Mouse (Mus musculus): Measurements from ENCODE around the gene Ppp1r2.

Gene Ppp1r2

DNA sequence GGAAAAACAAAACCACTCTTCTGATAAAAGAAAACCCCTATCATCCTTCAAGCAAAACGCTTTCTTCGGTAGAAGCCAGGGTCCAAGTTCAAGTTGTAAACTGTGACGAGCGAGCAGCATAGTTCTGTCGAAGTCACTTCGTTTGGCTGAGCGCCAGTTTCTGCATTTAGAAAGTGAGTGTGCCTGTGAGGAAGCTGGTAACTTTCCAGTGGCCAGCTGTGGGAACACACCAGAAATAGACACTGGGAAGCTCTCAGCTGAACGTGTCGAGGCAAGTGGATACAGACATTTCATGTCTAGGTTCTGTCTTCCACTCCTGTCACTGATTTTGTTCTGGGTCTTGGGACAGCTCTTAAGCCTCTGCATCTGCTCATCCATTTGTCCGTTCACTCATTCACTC lies 15.2 kb upstream of the Ppp1r2 start:
- DNase-seq: no peak

DNA sequence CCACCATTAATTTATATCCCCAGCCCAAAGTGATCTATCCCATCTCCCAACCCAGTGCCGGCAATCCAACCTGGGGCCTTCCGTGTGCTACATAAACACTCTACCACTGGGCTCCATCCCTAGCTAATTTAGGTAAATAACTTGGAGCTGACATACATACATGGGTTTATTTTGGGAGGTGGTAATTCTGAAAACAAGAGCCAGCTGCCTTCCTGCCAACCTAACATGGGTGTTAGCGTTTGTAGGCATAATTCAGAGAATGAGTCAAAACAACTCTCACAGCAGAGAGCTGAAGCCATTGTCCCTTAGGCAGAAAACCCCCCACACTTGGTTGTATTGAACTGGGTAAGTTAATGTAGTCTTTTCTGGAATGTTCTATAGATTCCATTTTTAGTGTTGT lies 12.6 kb upstream of the Ppp1r2 start:
- no peak for DNase-seq

DNA sequence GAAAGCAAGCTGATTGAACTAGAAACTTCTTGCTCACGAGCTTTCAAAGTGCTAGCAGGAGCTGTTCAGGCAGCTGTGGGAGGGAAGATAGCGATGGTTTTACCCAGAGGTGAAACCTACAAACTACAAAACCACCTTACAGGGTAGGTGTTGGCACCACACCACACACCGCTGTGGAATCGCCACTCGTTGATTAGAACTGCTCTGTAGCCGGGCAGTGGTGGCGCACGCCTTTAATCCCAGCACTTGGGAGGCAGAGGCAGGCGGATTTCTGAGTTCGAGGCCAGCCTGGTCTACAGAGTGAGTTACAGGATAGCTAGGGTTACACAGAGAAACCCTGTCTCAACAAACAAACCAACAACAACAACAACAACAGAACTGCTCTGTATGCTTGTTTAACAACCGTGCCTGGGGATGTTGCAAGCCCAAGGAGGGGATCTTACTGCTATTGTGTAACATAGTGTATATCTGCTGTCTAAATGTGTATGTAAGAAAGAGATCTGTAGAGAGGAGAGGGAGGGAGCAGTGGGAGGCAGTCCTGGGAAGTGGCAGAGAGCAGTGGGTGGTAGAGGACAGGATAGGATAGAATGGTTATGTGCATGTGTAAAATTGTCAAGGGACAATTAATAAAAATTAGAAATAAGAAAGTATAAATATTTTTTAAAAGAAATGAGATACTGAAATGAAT lies 11.9 kb upstream of the Ppp1r2 start:
- no peak for DNase-seq

DNA sequence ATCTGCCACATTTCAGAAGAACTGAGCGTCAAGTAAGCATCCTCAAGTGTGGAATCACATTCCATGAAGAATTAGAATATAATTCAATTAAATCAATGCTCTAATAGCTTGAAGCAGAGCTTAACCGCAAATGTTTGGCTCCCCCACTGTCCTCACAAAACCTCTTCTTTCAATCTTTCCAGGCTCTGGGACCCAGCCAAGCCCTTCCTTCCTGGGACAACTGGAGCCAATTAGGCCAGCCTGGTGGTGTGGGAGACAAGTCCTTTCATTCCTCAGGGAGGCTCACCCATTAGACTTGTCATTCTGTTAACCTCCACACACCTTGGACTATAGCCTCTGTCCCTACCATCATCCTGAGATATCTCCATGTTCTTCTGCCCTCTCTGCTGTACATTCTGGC lies 6.9 kb upstream of the Ppp1r2 start:
- DNase-seq: no peak

DNA sequence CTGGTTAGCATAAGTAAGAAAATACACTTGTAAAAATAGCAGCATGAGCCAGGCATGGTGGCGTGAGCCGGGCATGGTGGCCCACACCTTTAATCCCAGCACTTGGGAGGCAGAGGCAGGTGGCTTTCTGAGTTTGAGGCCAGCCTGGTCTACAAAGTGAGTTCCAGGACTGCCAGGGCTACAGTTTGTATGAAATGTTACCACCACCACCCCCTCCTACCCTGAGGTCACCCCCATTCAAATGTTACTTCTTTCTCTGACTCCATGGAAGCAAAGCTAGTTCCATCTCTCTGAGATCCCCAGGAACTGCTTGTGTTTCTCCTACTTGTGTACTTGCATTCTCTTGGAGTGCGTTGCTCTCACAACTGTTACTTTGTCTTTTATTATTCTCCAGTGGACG lies 5.1 kb upstream of the Ppp1r2 start:
- no peak for DNase-seq

DNA sequence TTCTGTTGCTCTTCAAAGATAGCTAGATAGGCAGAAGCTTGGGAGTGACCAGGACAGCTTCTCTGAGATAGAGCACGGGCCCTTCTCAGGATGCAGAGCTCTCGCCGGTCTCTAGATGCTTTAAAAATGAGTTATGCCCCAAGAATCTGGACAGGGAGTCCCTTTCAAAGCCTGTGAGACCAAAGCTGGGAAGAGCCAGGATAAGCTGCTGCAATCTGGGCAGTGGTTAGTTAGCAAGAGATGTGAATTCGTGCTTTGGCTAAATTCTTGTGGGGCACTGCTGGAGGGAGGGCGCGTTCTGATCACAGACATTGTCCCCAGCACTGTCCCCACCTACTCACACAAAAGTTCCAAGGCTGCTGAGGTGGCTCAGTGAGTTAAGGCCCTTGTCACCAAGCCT lies 3.5 kb upstream of the Ppp1r2 start:
- DNase-seq: no peak

DNA sequence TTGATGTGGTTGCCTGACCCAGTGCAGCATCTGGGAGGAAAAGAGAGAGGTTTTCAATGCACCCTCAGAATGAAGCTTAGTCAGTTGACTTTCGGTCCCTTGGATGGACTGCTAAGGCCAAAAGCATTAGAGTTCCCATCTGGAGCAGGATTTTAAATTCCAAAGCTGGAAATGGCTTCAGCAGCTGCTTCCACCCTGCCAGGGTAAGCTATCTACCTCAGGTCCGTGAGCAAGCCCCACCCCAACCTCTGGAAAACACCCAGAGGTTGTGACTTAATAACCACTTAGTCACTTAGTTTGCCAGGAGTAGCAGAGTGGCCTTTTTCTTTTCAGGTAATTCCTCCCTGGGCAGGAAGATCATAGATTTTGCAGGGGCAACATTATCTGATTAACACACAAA lies 3.0 kb upstream of the Ppp1r2 start:
- no peak for DNase-seq

DNA sequence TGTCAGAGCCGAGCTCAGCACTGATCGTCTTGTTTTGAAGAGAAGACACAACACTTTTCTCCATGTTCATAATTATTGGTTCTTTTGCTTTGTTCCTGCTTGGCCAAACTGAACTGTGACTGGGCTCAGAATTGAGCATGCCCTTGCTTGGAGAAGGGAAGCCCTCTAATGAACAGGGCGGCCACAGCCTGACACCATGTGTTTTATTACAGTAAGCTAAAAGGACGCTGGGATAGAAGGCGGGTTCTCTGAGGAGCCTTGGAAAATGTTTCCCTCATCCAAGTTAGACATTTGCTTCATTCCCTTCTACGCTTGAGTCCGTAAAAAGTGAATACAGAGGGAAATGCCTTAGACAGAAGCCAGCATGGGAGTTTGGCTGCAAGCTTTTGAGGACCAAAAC lies 1.9 kb upstream of the Ppp1r2 start:
- no peak for DNase-seq

DNA sequence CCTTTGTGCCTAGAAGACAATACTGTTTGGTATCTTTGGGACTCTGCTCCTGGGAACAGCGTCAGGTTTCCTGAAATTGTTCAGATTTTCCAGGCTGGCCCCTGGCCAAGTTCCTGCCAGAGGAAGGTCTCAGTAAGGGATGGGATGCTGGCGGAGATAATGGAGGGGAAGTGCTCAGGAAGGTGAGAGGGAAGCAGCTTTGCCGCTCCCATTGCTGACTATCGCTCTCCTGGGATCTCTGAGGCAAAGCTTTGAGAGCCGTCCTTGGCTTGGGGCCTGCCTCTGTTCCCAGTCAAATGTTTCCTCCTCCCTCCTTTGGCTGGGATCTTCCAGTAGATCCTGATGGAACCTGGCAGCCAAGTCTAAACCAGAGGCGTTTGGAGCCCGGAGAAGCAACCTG lies 1.5 kb upstream of the Ppp1r2 start:
- peak; percentile 42 for DNase-seq

DNA sequence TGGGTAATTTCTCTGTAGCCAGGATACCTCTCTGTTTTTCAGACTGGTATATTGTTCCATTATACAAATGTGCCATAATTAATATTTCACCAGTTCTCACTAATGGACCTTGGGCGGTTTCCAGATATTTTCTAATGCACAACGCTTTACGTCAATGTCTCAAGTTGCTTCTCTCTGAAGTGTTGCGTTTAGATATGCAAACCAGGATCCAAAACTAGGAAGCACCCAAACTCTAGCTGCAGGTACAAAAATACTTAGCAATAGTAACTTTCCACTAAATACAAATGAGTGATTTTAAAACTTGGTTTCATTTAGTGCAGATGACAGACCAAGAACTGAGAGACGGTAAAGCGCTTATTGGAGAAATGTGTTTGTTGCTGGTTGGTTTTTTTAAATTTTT lies 993 bp downstream of the Ppp1r2 start:
- DNase-seq: no peak

DNA sequence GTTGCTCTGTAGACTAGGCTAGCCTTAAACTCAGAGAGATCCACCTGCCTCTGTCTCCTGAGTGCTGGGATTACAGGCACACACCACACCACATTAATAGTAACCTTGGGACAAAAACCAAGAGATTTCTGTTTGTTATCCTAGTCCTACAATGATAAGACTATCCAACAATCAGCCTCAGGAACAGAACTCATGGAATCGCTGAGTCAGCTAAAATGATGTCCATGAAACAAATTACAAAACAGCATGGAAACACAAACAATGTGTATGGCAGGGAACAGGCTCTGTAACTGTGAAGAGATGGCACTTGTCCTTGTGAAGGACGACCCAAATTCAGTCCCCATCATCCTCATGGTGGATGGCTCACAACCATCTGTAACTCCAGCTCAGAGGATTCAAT lies 8.4 kb downstream of the Ppp1r2 start:
- no peak for DNase-seq

DNA sequence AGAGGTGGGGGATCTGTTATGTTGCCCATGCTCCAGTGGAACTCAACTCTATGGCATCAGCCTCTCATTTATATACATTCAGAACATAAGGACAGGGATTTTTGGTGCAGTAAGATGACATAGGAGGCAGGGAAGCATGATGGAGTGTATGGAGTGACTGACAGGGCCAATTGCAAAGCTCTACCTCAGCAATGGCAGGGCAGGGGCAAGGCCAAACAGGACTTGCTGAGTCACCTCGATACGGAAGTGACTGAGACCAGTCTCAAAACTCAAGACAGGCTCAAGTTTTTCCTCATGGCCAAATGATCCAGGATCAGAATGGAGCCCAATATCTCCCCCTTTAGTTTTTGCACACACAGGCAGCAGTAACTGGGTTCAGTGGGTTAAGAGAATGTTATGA lies 18.9 kb downstream of the Ppp1r2 start:
- no peak for DNase-seq

DNA sequence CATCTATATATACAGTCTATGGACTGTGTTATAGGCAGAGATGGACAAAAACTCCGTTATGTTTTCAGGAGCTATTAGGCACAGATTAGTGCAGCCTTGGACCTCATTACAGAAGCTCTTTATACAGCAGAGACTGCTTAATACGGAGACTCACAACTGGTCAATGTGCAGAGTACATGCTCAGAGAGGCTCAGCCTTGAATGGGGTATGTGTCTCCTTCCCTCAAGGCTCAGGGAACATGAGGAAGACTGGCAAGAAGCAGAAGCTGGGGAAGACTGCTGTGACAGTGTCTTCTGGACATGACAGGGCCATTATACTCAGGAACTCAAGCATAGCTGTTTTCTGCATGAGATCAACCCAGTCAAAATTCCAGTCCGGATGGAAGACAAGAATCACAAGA lies 19.4 kb downstream of the Ppp1r2 start:
- DNase-seq: no peak

DNA sequence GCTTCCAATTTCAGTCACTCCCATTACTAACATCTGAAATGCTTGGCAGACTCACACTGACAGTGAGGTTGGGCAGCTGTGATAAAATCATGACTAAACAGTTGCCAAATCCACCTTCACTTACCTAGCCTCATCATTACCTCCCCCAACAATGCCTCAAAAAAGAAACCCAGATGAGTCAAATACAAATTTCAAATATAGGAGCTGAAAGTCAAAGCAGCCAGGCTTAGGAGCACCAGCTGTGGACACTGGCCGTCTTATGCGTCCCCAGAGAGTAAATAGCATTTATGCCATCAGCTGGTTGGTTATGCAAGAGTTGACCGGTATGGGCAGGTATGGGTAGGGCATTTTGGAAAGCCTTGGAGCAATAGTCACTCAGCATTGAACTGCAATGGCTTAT lies 25.7 kb downstream of the Ppp1r2 start:
- no peak for DNase-seq

DNA sequence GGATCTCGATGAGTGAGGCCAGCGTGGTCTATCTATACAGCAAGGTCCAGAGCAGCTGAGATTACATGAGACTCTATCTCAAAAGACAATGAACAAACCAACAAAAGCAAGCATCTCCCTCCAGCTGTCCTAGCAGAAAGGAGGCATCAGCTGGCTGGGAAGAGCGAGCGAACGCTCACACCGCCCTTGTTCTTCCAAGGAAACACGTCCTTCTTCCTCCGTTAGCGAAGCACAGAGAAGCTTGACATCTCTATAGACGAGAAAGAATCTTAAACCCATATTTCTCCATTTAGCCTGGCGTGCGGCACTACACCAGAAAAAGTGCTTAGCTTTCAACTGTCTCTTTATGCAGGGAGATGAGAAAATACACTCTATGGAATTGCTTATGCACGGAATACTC lies 26.4 kb downstream of the Ppp1r2 start:
- DNase-seq: no peak

DNA sequence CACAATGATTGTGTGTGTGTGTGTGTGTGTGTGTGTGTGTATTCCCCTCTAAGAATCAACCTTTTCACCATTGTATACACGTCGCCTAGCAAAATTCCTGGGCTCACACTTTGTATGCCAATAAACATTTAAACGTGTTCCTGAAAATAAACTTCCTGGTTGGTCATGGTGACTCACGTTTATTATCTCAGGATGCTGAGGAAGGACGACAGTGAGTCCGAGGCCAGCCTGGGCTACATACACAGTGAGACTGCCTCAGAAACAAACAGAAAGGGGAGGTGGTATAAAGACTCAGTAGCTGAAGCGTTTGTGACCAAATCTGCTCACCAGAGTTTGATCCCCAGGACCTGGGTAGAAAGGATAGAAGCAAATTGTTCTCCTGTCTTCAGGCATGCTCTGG lies 27.6 kb downstream of the Ppp1r2 start:
- DNase-seq: no peak

DNA sequence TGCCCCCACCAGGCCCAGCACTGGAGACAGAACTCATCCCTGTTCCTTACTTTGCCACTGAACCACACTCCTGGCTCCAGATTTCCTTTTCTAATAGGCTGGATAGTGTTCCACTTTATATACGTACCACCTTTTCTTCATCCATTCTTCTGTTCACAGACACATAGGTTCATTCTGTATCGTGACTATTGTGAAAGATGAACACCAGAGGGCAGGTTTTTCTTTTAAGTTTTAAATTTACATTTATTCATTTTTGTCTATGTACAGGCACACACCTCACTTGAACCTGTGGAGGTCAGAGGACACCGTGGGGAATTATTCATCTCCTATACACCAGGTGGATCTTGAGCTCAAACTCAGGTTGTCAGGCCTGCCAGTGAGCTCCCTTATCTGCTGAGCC lies 31.0 kb downstream of the Ppp1r2 start:
- no peak for DNase-seq

DNA sequence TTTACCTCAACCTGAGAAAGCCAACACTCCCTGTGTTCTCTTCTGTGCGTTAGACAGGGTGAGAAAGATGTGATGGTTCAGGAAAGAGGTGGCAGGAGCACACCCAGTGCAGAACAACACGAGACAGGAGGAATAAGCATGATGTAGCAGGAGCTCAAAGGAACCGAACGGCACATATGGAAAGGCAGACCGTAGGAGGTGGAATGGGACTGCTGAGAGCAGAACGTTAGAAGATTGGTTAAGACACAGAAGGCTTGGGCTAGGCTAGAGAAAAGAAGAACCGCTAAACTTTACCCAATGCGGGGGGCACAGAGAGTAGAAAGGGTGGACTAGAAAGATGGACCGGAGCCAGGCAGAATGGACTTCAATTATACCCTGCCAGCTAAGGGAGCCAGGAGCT lies 33.6 kb downstream of the Ppp1r2 start:
- no peak for DNase-seq

DNA sequence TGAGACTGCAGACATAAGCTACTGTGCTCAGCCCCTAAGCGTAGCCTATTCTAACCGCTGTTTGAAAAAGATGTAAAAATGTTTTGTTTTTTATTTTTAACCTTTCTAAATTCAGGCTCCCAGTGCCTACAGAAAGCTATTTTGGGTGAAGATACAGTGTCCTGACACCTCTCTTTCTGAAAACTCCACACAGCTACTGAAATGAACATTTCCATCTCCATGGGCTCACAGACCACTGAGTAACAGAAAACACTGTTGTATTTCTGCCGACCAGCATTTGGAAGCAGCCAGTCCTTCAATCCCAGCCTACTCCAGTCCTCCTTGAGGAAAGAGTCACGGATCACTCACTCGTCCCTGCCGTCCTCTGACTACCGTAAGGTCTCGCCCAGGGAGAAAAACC lies 34.5 kb downstream of the Ppp1r2 start:
- DNase-seq: no peak

DNA sequence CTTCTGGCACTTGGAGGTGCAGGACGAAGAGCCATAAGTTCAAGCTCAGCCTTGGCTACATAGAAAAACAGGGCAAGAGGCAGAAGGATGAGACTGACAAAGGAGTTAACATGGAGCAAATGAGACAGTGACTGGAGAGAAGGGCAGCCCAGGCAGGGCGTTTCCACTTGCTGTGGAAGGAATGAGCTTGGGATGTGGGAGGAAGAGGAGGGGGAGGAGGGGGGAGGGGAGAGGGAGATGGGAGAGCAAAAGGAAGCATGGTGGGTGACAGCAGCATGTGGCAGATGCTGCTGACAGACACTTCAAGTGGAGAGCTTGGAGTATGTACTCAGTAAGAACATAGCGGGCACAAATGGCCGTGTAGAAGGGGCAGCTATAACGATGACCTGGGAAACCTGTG lies 36.8 kb downstream of the Ppp1r2 start:
- DNase-seq: no peak

DNA sequence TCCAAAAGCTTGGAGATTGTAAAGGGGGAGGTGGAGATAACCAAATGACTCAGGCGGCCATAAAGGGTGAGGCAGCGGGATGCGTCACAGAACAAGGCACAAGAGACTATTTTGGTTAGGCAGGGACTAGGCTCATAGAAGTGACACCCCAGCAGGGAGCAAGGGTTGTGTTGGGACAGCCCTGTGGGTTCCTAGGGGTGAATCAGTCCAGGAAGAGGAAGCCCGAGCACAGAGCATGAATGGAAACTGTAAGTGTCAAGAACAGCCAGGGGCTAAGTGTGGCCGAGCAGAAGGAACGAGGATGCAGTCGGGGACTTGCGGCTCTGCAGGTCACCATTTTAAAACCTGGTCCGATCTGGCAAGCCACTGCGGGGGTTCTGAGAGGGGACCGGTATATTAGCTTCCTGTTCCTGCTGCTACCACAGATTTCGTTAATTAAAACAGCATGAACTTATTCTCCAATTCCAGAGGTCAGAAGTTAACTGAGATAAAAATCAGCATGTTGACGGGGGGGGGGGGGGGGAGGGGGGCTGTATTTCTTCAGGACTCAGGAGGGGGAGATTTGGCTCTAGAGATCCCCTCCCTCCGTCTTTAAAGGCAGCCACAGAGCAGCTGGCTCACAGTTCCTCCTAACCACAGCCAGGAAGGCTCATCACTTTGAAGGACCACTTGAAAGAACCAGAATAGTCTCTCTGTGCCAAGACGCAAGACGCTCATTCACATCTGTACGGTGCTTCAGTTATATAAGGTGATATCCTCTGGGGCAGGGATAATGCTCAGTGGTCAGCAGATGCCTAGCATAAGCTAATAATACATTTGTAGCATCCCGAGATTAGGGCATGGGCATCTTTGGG lies 39.4 kb downstream of the Ppp1r2 start:
- no peak for DNase-seq

DNA sequence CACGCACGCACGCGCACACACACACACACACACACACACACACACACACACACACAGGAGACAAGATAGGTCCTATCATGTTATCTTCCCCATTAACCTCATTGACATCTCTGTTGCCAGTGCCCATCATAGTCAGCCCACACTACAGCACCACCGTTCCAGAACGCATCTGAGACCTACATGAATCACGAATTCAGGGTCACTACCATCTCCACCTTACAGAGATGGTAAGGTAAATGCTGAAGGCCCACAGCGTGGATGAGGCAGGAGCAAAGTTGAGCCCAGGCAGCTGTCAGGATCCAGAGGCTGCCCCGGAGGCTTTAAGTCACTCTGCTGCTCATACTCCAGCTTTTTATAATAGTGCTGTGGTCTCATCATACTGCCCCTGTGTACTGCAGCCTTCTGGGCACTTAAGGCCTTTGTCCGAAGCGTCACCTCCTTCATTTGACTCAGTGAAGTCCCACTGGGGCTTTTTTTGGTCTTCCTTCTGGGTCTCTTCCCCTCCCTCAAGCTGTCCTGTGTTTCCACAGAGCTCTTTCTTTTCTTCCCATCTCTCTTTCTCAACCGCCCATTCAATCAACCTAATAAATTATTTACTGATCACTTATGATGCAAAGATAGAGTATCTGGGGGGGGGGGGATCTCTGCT lies 40.1 kb downstream of the Ppp1r2 start:
- DNase-seq: no peak

DNA sequence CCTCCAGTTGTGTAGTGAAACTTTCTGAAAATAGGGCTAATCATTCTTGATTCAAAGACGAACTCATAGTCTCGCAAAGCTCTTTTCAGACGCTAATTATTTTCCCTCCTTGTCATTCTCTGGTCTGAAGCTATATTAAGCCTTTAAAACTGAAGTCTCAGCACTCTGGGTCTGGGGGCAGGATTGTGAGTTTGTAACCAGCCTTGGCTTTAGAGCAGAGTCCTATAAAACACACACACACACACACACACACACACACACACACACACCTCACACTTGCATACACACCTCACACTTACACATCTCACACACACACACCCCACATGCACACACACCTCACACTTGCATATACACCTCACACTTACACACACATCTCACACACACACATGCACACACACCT lies 40.7 kb downstream of the Ppp1r2 start:
- no peak for DNase-seq
